Mouse (Mus musculus) liver, postnatal 0 days (tissue): ENCODE data around the gene Grin3b.

Experiments
- CTCF ChIP-seq: sonication (generic); IDR thresholded peaks from 2 replicates; pipeline ENCODE4 v1.5.1; 2016; ENCODE audit warnings: antibody characterized with exemption, low read depth
- EP300 ChIP-seq: IDR thresholded peaks from 2 replicates; pipeline ENCODE4 v1.6.1; 2016; ENCODE audit warnings: antibody characterized with exemption, low read depth, mild to moderate bottlenecking

DNA sequence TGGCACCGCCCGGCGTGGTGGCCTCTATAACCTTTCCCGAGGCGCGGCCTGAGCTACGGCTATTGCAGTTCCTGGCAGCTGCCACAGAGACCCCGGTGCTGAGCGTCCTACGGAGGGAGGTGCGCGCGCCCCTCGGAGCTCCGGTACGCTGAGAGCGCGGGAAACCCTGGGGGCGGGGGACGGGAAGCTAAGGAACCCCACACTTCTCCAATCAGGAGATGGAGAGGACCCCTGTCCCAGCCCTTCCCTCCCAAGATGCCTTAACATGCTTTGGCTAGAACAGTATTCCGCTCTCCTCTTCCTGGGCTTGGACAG, 625 bp downstream of the Grin3b start:
- TF ChIP-seq EP300 (no peak), CTCF (no peak)
